Mouse (Mus musculus) adipocyte (in vitro differentiated cells): ENCODE data around the gene Car5a.

Experiments used
- DNase-seq: peaks from one replicate; pipeline ENCODE4 v3.0.0-alpha.2; 2016; ENCODE audit warnings: low spot score

Gene Car5a

GRCm38 (mm10) chr8:121955825-121956500 is 11.3 kb upstream of the Car5a start:
- DNase-seq, result no peak

GRCm38 (mm10) chr8:121954981-121955555 is 10.4 kb upstream of the Car5a start:
- DNase-seq, result no peak

- no peak for DNase-seq
These were observed 9.3 kb upstream of the Car5a start for GRCm38 (mm10) chr8:121953821-121954545.

GRCm38 (mm10) chr8:121952800-121953199 is 8.1 kb upstream of the Car5a start:
- no peak for DNase-seq

- DNase-seq, result no peak
These were observed 7.4 kb upstream of the Car5a start for GRCm38 (mm10) chr8:121952122-121952521.

GRCm38 (mm10) chr8:121951656-121952009 is 6.9 kb upstream of the Car5a start:
- DNase-seq, result no peak

- DNase-seq, result peak; percentile 80
These were observed 6.3 kb upstream of the Car5a start for GRCm38 (mm10) chr8:121950749-121951655.

- peak; percentile 99 for DNase-seq
These were observed 5.4 kb upstream of the Car5a start for GRCm38 (mm10) chr8:121949941-121950748.

GRCm38 (mm10) chr8:121949222-121949800 is 4.6 kb upstream of the Car5a start, which contains the start of gene Banp:
Gene Banp (plus strand): TSS chr8:121949750.
- no peak for DNase-seq

- DNase-seq, result no peak
These were observed 3.8 kb upstream of the Car5a start for GRCm38 (mm10) chr8:121948321-121949145.

GRCm38 (mm10) chr8:121947753-121948141 is 3.0 kb upstream of the Car5a start:
- DNase-seq, result peak; percentile 57

GRCm38 (mm10) chr8:121947047-121947752 is 2.5 kb upstream of the Car5a start:
- DNase-seq, result no peak

- no peak for DNase-seq
These were observed 1.6 kb upstream of the Car5a start for GRCm38 (mm10) chr8:121946351-121946750.

- DNase-seq, result no peak
These were observed 988 bp downstream of the Car5a start for GRCm38 (mm10) chr8:121943716-121944115.

GRCm38 (mm10) chr8:121943057-121943540 is 1.6 kb downstream of the Car5a start:
- DNase-seq, result no peak

- DNase-seq, result no peak
These were observed 6.0 kb downstream of the Car5a start for GRCm38 (mm10) chr8:121938732-121939131.

- no peak for DNase-seq
These were observed 8.3 kb downstream of the Car5a start for GRCm38 (mm10) chr8:121936391-121936790.

GRCm38 (mm10) chr8:121935341-121936294 is 9.1 kb downstream of the Car5a start:
- no peak for DNase-seq
